Mouse (Mus musculus): ENCODE data around the gene Pgp. TPM values are rescaled to one million over a fixed set of nuclear protein-coding genes. Genes with fewer than 3 reads are reported as not detected.

Pgp gene
- total and polyA plus RNA-seq, 2 experiments from 2014 or later = 74.1 to 94.1 TPM

DNA sequence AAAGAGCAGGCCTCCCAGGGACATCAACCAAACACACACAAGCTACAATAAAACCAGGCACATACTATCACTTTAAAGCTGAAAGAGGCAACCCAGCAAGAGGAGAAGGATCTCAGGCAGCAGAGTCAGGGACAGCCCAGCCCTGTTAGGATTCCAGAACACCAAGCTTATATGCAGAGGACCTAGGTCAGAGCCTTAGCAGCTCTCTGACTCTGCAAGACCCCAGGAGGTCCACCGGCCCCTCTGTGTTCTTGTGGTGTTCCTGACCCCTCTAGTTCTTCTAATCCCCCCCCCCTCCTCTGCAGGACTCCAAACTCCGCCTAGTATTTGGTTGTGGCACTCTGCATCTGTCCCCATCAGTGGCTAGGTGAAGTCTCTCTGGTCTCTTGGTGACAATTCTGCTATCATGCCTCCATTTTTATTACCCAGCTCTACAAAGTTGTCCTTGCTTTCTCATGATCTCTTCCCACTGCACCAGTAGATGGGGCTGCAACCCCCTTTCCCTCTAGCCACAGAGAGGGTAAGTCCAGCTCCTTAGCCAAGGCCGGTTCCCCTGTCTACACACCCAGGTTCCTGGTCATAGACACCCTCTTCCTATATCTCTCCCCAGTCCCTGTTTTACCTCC is 10.1 kb downstream of the Pgp start:
- no peaks in the 10 kb centered on the region for H3K27me3 ChIP-seq (ENCODE audit: insufficient read depth, low read length)
- H3K27ac ChIP-seq = no peak overlapping the region
- no peak overlapping the region for H3K4me2 ChIP-seq (ENCODE audit: low read depth, low read length)
- no peak overlapping the region for H3K4me3 ChIP-seq (ENCODE audit: low read length)
- 34% methylated on average over 3 of the region's 3 CpGs for WGBS
- DNase-seq (ENCODE audit: low spot score) (no peak), ATAC-seq (no peak)
- TF ChIP-seq CTCF (IDR thresholded peaks at IDR 0.05; ENCODE audit: low read depth) = peak; percentile 61
- peaks cover 20% of the 10 kb centered on the region for H3K36me3 ChIP-seq (ENCODE audit: insufficient read depth, low read length)
- no peak overlapping the region for H3K9ac ChIP-seq (replicated peaks; ENCODE audit: low read length)
- no peaks in the 10 kb centered on the region for H3K9me3 ChIP-seq (ENCODE audit: low read length)
- H3K4me1 ChIP-seq (ENCODE audit: insufficient read depth, low read length) = 0 out of 2 replicates have a peak, but pooled peaks cover 9% of the 10 kb centered on the region

DNA sequence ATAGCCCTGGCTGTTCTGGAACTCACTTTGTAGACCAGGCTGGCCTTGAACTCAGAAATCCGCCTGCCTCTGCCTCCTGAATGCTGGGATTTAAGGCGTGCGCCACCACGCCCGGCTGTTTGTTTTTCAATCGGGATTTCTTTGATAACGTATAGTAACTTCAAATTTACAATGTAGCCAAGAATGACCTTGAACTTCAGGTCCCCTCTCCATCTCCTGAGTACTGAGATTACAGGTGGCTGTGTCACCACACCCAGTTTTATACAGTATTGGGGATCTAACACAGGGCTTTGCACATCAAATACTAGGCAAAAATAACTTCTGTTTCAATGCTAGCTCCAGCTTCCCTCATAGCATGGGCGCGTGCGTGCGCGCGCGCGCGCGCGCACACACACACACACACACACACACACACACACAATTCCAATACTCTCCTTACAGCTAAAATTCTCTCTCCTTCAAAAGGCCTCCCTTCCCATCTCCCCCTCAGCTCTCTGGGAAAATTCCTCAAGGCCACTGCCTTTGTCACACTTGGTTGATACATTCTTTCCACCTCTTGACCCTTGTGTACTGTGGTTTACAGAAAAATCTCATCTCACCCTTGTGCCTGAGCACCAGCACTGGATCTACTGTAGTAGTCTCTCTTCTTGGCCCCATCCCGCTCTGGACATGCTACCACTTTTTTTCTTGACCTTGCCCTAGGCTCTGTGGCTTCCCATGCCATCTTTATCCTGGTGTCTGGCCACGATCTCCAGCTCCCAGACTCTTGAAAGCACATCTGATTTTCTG is 11.0 kb downstream of the Pgp start:
- 93% methylated on average over 20 of the region's 20 CpGs for WGBS
- Histone ChIP-seq H3K9me3 (ENCODE audit: low read length) (no peaks in the 10 kb centered on the region), H3K4me1 (ENCODE audit: insufficient read depth, low read length) (0 out of 2 replicates have a peak, but pooled peaks cover 11% of the 10 kb centered on the region), H3K4me3 (ENCODE audit: low read length) (no peak overlapping the region), H3K27me3 (ENCODE audit: insufficient read depth, low read length) (no peaks in the 10 kb centered on the region), H3K9ac (replicated peaks; ENCODE audit: low read length) (no peak overlapping the region), H3K4me2 (ENCODE audit: low read depth, low read length) (no peak overlapping the region), H3K27ac (no peak overlapping the region), H3K36me3 (ENCODE audit: insufficient read depth, low read length) (peaks cover 10% of the 10 kb centered on the region; the same call in 1 of the 2 replicates)
- ATAC-seq (no peak), DNase-seq (ENCODE audit: low spot score) (no peak)
- no peak for TF ChIP-seq CTCF (IDR thresholded peaks at IDR 0.05; ENCODE audit: low read depth)

DNA sequence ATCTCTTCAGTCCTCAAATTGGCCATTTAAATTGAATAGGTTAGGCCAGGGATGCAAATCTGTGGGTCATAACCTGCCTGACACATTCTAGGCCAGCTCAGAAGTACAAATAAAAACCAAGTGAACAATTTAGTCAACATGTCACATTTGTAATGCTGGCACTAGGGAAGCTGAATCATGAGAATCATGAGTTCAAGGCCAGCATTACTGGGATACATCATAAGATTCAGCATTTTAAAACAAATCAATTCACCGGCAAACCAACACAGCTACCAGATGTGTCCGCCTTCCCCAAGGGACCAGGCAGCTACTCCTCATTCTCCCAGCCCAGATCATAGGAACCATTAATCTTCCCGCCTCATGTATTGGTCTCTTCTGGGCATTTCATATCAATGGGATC is 13.3 kb downstream of the Pgp start:
- H3K9me3 ChIP-seq (ENCODE audit: low read length) = no peaks in the 10 kb centered on the region
- TF ChIP-seq CTCF (IDR thresholded peaks at IDR 0.05; ENCODE audit: low read depth) = no peak
- H3K36me3 ChIP-seq (ENCODE audit: insufficient read depth, low read length) = no peaks in the 10 kb centered on the region
- no peaks in the 10 kb centered on the region for H3K27me3 ChIP-seq (ENCODE audit: insufficient read depth, low read length)
- no peak for DNase-seq (ENCODE audit: low spot score)
- H3K4me1 ChIP-seq (ENCODE audit: insufficient read depth, low read length) = peaks cover 11% of the 10 kb centered on the region
- no peak for ATAC-seq
- H3K4me2 ChIP-seq (ENCODE audit: low read depth, low read length) = no peak overlapping the region
- H3K9ac ChIP-seq (replicated peaks; ENCODE audit: low read length) = no peak overlapping the region
- H3K27ac ChIP-seq = no peak overlapping the region
- WGBS = 83% methylated on average over 3 of the region's 3 CpGs
- no peak overlapping the region for H3K4me3 ChIP-seq (ENCODE audit: low read length)

DNA sequence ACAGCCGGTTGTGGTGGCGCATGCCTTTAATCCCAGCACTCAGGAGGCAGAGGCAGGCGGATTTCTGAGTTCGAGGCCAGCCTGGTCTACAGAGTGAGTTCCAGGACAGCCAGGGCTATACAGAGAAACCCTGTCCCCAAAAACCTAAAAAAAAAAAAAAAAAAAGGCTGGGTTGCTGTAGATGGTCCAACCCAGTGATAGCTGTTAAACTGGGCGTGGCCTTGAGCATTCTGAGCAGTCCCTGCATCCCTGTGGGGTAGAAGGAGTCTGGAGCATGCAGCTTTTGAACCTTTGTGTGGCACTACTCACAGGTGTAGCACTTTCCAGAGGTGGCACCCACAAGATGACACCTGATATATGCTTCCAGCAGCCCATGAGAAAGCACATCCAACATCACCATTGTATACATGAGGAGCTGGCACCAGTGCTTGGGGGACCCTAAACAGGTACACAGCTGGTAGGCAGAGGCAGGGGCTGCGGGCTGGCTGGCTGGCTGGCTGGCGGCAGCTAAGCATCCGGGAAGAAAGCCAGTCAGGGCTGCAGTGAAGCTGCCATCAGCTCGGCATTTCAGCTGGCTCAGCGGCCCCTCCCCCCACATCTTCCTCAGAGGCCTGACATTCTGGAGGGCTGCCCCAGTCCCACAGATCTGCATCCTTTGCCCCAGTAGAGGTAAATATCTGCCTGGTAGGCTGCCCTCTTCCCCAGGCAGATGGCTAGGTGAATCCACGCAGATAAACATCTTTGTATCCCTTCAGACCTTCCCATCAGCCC is 15.1 kb downstream of the Pgp start:
- H3K9ac ChIP-seq (replicated peaks; ENCODE audit: low read length) = no peak overlapping the region; the same call in 1 of the 2 replicates
- no peak for ATAC-seq

DNA sequence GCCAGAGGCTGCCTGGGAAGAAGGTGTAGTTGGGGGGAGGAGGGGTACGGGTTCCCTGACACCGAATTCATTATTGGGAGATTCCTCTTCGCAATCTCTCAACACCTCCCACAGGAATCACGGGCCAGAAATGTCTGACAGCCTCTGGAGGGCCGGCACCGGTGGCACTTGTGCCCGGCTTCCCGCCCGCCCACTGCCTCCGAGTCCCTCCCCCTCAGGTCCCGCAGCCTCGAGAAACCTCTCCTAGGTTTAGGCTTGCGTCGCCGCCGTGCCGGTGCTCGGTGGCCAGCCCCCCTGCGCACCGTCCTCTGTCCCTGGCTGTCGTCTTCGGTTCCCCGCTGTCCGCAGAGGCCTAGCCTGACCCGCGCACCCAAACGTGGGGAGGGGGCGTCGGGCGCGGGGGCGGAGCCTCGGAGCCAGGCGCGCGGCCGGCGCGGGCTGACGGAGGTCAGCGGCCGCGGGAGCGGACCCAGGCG is 18.0 kb downstream of the Pgp start, which contains the start of gene Caskin1:
TSS of gene Caskin1 (plus strand) at position 416 of the 476 bp plus-strand sequence.
- peak; percentile 82 for DNase-seq (ENCODE audit: low spot score)
- no peaks in the 10 kb centered on the region for H3K36me3 ChIP-seq (ENCODE audit: insufficient read depth, low read length)
- H3K27me3 ChIP-seq (ENCODE audit: insufficient read depth, low read length) = no peaks in the 10 kb centered on the region
- H3K4me3 ChIP-seq (ENCODE audit: low read length) = peak within 1 kb of the TSS; percentile 96
- H3K9ac ChIP-seq (replicated peaks; ENCODE audit: low read length) = peak within 1 kb of the TSS; percentile 96
- WGBS = 1% methylated on average over 45 of the region's 45 CpGs
- peak within 1 kb of the TSS; percentile 97 for H3K27ac ChIP-seq
- peaks cover 18% of the 10 kb centered on the region for H3K4me1 ChIP-seq (ENCODE audit: insufficient read depth, low read length)
- peak; percentile 68 for ATAC-seq
- H3K9me3 ChIP-seq (ENCODE audit: low read length) = no peaks in the 10 kb centered on the region
- TF ChIP-seq CTCF (IDR thresholded peaks at IDR 0.05; ENCODE audit: low read depth) = no peak
- peak within 1 kb of the TSS; percentile 70 for H3K4me2 ChIP-seq (ENCODE audit: low read depth, low read length)

More for the DNA sequence above, 15.1 kb downstream of the Pgp start:
- no peak overlapping the region for H3K4me2 ChIP-seq (ENCODE audit: low read depth, low read length)
- peaks cover 18% of the 10 kb centered on the region for H3K4me1 ChIP-seq (ENCODE audit: insufficient read depth, low read length)
- H3K36me3 ChIP-seq (ENCODE audit: insufficient read depth, low read length) = no peaks in the 10 kb centered on the region
- H3K9me3 ChIP-seq (ENCODE audit: low read length) = no peaks in the 10 kb centered on the region
- DNase-seq (ENCODE audit: low spot score) = peak; percentile 73
- H3K27ac ChIP-seq = peak overlapping the region; percentile 60; the same call in 1 of the 2 replicates
- H3K27me3 ChIP-seq (ENCODE audit: insufficient read depth, low read length) = no peaks in the 10 kb centered on the region
- TF ChIP-seq CTCF (IDR thresholded peaks at IDR 0.05; ENCODE audit: low read depth) = no peak
- 45% methylated on average over 11 of the region's 11 CpGs for WGBS
- H3K4me3 ChIP-seq (ENCODE audit: low read length) = no peak overlapping the region

DNA sequence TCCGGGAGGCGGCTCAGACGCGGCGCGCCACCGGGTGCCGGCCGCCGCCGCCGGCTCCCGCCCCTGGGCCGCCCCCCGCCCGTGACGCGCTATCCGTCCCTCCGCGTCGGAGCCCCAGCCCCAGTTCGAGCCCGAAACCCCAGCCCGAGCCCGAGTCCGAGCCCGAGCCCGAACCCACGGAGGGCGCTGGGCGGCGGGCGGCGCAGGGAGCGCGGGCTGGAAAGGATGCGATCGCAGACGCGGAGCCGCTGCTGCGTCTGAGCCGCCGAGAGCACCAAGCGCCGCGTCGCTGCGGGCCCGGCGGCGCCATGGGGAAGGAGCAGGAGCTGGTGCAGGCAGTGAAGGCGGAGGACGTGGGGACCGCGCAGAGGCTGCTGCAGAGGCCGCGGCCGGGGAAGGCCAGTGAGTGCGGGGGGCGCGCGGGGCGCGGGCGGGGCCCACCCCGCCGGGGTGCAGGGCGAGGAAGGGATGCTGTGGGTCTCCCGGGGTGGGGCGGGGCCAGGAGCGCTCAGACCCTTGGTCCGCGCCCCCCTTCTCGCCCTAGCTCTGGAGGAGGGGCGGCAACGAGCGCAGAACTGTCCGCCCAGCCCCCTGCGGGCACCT is 18.6 kb downstream of the Pgp start:
- peak; percentile 68 for ATAC-seq
- Histone ChIP-seq H3K27ac (peak overlapping the region; percentile 97), H3K9ac (replicated peaks; ENCODE audit: low read length) (peak overlapping the region; percentile 96), H3K4me3 (ENCODE audit: low read length) (peak overlapping the region; percentile 96), H3K36me3 (ENCODE audit: insufficient read depth, low read length) (no peaks in the 10 kb centered on the region), H3K4me2 (ENCODE audit: low read depth, low read length) (peak overlapping the region; percentile 70), H3K27me3 (ENCODE audit: insufficient read depth, low read length) (no peaks in the 10 kb centered on the region), H3K9me3 (ENCODE audit: low read length) (no peaks in the 10 kb centered on the region), H3K4me1 (ENCODE audit: insufficient read depth, low read length) (peaks cover 18% of the 10 kb centered on the region)
- WGBS = under 1% methylated on average over 55 of the region's 81 CpGs
- peak; percentile 66 for DNase-seq (ENCODE audit: low spot score)
- TF ChIP-seq CTCF (IDR thresholded peaks at IDR 0.05; ENCODE audit: low read depth) = no peak

Data from hindbrain, postnatal 0 days (tissue).